Mouse (Mus musculus): ENCODE data around the gene App. TPM values are rescaled to one million over a fixed set of nuclear protein-coding genes. Genes with fewer than 3 reads are reported as not detected.

The App gene
- polyA plus RNA-seq, 1 experiment from 2014 or later = 91.3 TPM

DNA sequence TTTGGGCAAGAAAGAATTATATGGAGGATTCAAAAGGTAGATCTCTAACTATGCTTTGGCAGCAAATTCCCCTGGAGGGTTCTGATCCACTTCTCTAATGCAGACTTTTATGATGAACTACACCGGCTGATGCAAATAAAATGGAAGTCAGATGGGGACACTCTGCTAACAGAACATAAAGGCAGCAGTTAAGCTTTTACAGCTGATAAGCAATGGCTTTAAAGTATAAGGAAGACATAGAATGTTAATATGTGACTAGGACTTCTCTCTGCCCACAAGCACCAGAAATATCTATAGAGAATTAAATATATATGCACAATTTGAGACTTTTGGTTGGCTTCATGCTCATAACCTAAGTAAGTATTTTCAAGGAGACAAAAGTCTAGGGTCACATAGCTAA lies 81.4 kb downstream of the App start:
- no peak for DNase-seq (ENCODE audit: extremely low spot score, low spot score)
- H3K9me3 ChIP-seq = no peaks in the 10 kb centered on the region
- WGBS = 93% methylated on average over 1 of the region's 1 CpGs
- H3K27me3 ChIP-seq (ENCODE audit: poor library complexity, severe bottlenecking) = no peaks in the 10 kb centered on the region
- H3K36me3 ChIP-seq (replicated peaks) = peaks cover 5% of the 10 kb centered on the region
- H3K4me1 ChIP-seq = peaks cover 83% of the 10 kb centered on the region
- H3K4me3 ChIP-seq = no peak overlapping the region
- no peak overlapping the region for H3K27ac ChIP-seq

DNA sequence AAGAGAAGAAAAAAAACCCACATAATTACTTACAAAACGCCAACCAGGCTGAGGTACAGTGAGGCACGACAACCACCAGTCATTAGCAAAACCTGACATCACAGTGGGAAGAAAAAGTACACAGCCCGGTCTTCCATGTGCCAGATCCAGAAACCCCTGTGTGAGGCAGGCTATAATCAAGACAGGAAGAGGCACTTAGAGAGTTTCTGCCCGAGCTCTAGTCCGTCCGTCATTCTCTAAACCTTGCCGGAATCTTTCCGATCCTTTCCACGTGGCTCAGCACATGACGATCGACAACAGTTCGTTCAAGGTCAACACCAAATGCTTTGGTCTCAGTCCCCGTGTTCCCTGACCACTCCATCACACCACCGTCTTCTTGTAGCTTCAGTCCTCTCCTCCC lies 82.6 kb downstream of the App start:
- Histone ChIP-seq H3K9me3 (no peaks in the 10 kb centered on the region), H3K36me3 (replicated peaks) (no peaks in the 10 kb centered on the region; the same call in none of the 2 replicates), H3K4me3 (no peak overlapping the region), H3K27ac (peak overlapping the region; percentile 62; the same call in 1 of the 2 replicates), H3K4me1 (peaks cover 73% of the 10 kb centered on the region), H3K27me3 (ENCODE audit: poor library complexity, severe bottlenecking) (no peaks in the 10 kb centered on the region)
- no peak for DNase-seq (ENCODE audit: extremely low spot score, low spot score)
- WGBS = 87% methylated on average over 14 of the region's 14 CpGs

DNA sequence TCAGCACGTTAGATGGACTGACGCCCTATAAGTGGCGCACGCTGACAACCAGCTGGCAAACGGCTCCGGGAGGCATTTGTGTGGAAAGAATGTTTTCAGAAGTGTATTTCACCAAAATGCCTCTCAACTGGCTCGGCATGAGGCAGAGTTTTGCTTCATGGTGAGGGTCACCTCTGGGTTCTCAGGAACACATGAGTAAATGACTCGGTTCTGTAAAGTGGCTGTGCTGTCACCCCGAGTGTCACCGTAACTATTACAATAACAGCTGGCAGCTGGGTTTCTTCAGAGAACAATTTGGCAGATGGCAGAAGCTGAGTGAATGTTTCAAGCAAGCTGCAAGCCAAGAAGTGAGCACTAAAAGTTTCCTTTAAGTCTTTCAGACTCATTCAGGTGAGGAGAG lies 85.4 kb downstream of the App start:
- Histone ChIP-seq H3K27me3 (ENCODE audit: poor library complexity, severe bottlenecking) (no peaks in the 10 kb centered on the region), H3K4me1 (peaks cover 51% of the 10 kb centered on the region), H3K27ac (no peak overlapping the region), H3K9me3 (no peaks in the 10 kb centered on the region), H3K4me3 (no peak overlapping the region), H3K36me3 (replicated peaks) (peaks cover 10% of the 10 kb centered on the region)
- 88% methylated on average over 10 of the region's 10 CpGs for WGBS
- DNase-seq (ENCODE audit: extremely low spot score, low spot score) = no peak

DNA sequence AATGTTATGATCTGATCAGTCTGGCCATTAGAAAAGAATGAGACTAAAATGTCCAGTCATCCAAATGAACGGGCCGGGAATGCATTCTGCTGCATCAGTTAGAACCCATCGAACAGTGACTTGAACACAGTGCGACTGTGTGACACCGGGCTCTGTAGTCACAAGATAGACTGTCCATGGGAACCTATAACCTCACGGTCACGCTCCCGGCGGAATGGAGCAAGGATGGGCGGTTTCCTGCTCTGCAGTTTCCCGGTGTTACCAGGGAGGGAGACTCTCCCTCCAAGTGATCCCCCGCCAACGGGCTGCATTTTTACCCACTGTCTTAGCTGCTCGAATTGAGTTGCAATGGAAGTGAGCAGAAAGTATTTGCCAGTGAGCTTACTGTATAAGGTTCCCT lies 87.3 kb downstream of the App start:
- no peak for DNase-seq (ENCODE audit: extremely low spot score, low spot score)
- peaks cover 27% of the 10 kb centered on the region for H3K36me3 ChIP-seq (replicated peaks)
- H3K9me3 ChIP-seq = no peaks in the 10 kb centered on the region
- no peak overlapping the region for H3K4me3 ChIP-seq
- H3K4me1 ChIP-seq = peaks cover 32% of the 10 kb centered on the region
- H3K27me3 ChIP-seq (ENCODE audit: poor library complexity, severe bottlenecking) = no peaks in the 10 kb centered on the region
- 90% methylated on average over 14 of the region's 14 CpGs for WGBS
- no peak overlapping the region for H3K27ac ChIP-seq

DNA sequence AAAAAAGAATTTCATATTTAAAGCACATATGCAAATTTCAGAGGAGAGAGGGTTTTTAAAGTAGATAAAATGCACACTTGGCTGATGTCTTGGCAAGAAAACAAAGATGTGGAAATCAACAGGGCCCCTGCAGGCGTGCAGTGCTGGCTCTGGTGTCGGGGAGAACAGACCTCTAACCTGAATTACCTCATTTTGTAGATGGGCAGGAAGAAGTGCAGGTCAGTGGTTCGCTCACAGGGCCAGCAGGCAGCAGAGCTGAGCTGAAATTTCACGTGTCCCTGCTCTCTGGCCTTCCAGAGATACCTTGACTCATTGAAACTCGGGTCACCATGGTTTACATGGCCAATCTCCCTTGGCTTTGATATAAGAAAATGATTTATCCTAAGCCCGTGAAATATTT lies 87.7 kb downstream of the App start:
- no peaks in the 10 kb centered on the region for H3K27me3 ChIP-seq (ENCODE audit: poor library complexity, severe bottlenecking)
- no peaks in the 10 kb centered on the region for H3K9me3 ChIP-seq
- peaks cover 31% of the 10 kb centered on the region for H3K36me3 ChIP-seq (replicated peaks)
- WGBS = 74% methylated on average over 6 of the region's 6 CpGs
- H3K27ac ChIP-seq = no peak overlapping the region
- H3K4me3 ChIP-seq = no peak overlapping the region
- no peak for DNase-seq (ENCODE audit: extremely low spot score, low spot score)
- peaks cover 28% of the 10 kb centered on the region; the same call in 1 of the 2 replicates for H3K4me1 ChIP-seq

DNA sequence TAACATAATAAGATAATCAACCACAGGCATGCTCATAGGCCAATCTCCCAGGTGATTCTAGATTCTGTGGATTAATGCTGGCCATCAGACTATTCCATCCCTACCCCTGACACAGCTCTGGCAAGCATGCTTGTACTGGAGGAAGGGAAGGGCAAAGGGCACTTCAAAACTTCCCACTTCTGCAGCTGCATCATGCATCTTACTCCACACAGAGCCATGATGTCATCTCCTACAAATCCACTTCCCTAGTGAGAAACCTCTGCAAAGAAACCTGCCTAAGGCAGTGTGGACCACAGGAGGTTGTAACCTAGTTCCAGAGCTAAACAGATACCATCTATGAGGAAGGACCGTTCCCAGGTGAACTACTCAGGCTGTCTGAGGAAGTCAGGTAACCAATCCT lies 89.4 kb downstream of the App start:
- Histone ChIP-seq H3K36me3 (replicated peaks) (peaks cover 49% of the 10 kb centered on the region), H3K27me3 (ENCODE audit: poor library complexity, severe bottlenecking) (no peaks in the 10 kb centered on the region), H3K4me3 (no peak overlapping the region), H3K4me1 (peaks cover 20% of the 10 kb centered on the region; the same call in 1 of the 2 replicates), H3K9me3 (no peaks in the 10 kb centered on the region), H3K27ac (no peak overlapping the region)
- DNase-seq (ENCODE audit: extremely low spot score, low spot score) = no peak
- WGBS = 97% methylated on average over 1 of the region's 1 CpGs

DNA sequence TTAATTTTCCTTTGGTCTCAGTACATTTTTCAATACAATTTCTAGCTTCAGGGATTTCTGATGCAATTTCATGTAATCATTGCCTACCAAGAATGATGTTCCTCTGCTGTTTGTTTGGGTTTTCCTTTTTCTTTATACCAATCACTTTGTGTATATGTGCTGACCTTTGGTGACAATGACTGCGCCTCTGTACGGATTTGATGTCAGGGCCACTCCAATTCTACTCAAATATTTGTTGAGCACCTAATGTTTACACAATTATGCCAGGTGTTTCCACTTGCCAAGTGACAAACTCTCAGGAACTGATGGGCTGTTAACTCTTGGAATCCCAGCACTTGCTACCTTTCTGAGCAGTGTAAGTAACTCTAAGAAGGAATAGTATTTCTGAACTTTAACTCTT lies 98.2 kb downstream of the App start:
- Histone ChIP-seq H3K36me3 (replicated peaks) (peaks cover 81% of the 10 kb centered on the region), H3K4me3 (no peak overlapping the region), H3K27me3 (ENCODE audit: poor library complexity, severe bottlenecking) (no peaks in the 10 kb centered on the region), H3K9me3 (no peaks in the 10 kb centered on the region), H3K4me1 (no peaks in the 10 kb centered on the region), H3K27ac (no peak overlapping the region)
- WGBS = 88% methylated on average over 2 of the region's 2 CpGs
- DNase-seq (ENCODE audit: extremely low spot score, low spot score) = no peak

DNA sequence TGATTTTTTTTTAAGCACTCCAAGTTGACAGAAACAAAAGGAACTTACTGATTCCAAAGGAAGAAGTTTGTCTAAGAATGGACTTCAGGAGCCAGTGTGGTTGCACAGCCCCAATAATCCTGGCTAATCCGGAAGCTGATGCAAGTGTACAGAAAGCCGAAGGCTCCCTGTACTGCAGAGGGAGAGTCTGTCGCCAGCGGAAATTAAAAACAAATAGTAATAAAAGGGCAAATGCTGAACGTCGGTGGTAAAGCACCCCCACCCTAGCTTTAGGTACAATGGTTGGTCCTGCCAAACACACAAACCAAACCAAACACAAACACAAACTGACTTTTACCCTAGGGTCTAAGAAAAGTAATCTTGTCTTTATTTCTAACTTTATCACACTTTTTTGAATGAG lies 98.7 kb downstream of the App start:
- no peaks in the 10 kb centered on the region for H3K9me3 ChIP-seq
- no peaks in the 10 kb centered on the region for H3K4me1 ChIP-seq
- DNase-seq (ENCODE audit: extremely low spot score, low spot score) = no peak
- no peaks in the 10 kb centered on the region for H3K27me3 ChIP-seq (ENCODE audit: poor library complexity, severe bottlenecking)
- 90% methylated on average over 6 of the region's 6 CpGs for WGBS
- H3K27ac ChIP-seq = no peak overlapping the region
- H3K36me3 ChIP-seq (replicated peaks) = peaks cover 79% of the 10 kb centered on the region
- H3K4me3 ChIP-seq = no peak overlapping the region

DNA sequence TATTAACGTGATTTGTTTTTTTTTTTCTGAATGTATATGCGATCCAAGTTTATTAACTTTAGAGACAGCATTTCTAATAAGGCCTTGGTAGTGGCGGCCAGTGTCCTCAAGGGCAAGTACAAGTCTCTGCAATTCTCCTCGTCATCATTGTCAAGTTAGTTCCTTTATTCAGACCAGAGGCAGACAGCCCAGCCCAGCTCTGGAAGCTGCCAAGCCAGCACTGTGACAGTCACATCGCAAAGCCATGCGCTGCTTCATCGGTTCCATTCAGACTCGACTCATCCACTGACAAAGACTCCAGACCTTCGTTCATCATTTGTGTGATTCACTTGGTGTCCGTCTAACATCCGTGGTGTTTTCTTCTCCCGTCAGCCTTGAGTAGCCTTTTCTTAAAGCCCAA lies 100.9 kb downstream of the App start:
- WGBS = 87% methylated on average over 12 of the region's 12 CpGs
- Histone ChIP-seq H3K36me3 (replicated peaks) (peaks cover 56% of the 10 kb centered on the region), H3K4me1 (no peaks in the 10 kb centered on the region), H3K4me3 (no peak overlapping the region), H3K27me3 (ENCODE audit: poor library complexity, severe bottlenecking) (no peaks in the 10 kb centered on the region), H3K27ac (no peak overlapping the region), H3K9me3 (no peaks in the 10 kb centered on the region)
- no peak for DNase-seq (ENCODE audit: extremely low spot score, low spot score)

DNA sequence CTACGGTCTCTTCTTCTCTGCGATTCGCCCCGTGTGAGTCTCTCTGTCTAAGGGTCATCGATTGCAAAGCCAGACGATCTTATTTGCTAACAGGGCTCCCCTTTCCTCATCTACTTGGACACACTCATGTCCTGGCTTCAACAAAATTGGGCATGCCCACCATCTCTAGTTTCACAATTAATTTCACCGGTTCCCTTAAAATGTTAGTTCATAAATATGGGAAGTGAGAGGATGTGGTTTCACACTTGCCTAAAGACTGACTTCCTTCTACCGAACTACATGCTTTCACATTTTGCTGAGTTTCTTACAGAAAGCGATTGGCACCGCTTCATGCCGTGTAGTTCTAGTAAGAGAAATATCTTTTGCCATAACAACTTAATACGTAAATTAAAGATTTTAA lies 101.8 kb downstream of the App start:
- no peak overlapping the region for H3K27ac ChIP-seq
- H3K9me3 ChIP-seq = no peaks in the 10 kb centered on the region
- H3K36me3 ChIP-seq (replicated peaks) = peaks cover 53% of the 10 kb centered on the region
- H3K4me1 ChIP-seq = no peaks in the 10 kb centered on the region
- WGBS = 97% methylated on average over 12 of the region's 12 CpGs
- H3K4me3 ChIP-seq = no peak overlapping the region
- no peaks in the 10 kb centered on the region for H3K27me3 ChIP-seq (ENCODE audit: poor library complexity, severe bottlenecking)
- DNase-seq (ENCODE audit: extremely low spot score, low spot score) = no peak

DNA sequence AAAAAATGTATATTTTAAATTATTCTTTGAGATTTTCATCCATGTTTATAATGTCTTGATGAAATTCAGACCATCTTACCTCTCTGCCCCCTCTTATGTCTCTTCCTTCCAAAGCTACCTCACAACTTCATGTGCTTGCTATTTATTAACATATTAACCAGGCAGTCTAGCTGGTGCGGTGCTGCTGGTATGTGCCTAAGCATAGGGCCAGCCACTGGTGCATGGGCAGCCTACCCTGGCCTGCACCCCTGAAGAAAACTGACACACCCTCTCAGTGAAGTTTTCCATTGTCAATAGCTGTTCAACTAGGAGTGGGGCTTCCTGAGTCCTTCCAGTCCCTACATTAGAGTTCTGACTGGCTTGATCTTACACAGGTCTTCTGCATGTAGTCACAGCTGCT lies 102.3 kb downstream of the App start:
- Histone ChIP-seq H3K4me1 (no peaks in the 10 kb centered on the region), H3K36me3 (replicated peaks) (peaks cover 47% of the 10 kb centered on the region), H3K4me3 (no peak overlapping the region), H3K27ac (no peak overlapping the region), H3K9me3 (no peaks in the 10 kb centered on the region), H3K27me3 (ENCODE audit: poor library complexity, severe bottlenecking) (no peaks in the 10 kb centered on the region)
- no peak for DNase-seq (ENCODE audit: extremely low spot score, low spot score)
- WGBS = 95% methylated on average over 1 of the region's 1 CpGs

DNA sequence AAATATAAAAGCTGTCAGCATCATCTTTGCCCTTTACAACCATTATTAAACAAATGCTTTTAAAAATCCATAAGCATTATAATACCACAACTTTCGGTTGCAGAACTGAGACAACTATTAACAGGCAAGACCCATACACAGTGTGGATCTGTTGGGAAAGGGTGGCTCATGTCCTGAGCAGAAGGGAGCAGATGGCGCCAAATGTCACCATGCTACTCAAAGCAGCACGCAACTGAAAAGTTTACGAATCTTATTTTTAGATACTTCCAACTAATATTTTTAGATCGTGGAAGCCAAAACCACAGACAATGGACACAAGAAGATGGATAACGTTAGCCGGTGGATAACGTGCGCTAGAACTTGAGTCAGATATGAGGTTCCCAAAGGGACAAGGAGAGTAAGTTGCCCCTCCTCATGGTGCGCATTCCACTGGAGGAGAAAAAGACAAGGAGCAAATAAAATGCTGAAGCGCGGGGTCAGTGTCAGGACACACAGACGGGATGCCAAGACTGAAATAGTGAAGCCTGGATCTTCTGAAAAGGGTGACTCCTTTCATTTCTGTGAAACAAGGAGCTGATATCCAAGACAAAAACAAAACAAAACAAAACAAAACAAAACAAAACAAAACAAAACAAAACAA lies 106.2 kb downstream of the App start:
- DNase-seq (ENCODE audit: extremely low spot score, low spot score) = no peak
- no peak overlapping the region for H3K27ac ChIP-seq
- peaks cover 31% of the 10 kb centered on the region for H3K36me3 ChIP-seq (replicated peaks)
- H3K4me1 ChIP-seq = no peaks in the 10 kb centered on the region
- no peak overlapping the region for H3K4me3 ChIP-seq
- 96% methylated on average over 13 of the region's 13 CpGs for WGBS
- no peaks in the 10 kb centered on the region for H3K9me3 ChIP-seq
- H3K27me3 ChIP-seq (ENCODE audit: poor library complexity, severe bottlenecking) = no peaks in the 10 kb centered on the region

DNA sequence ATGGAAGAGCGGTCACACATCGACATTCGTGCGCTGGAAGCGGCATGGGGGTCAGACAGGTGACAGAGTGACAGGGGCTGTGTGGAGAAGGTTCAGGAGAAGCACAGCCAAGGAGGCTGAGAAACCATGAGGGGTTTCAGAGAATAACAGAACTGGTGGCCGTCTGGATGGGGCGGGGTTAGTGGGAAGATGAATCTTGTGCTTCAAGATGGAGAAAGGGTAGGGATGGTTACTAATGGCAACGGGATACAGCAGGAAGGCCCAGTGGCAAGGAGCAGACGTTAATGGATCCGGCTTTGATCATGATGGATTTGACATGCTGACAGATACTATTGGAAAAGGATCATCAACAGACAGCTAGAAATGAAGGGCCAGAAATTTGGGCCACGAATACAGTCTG lies 107.3 kb downstream of the App start:
- H3K36me3 ChIP-seq (replicated peaks) = peaks cover 31% of the 10 kb centered on the region
- H3K4me3 ChIP-seq = no peak overlapping the region
- no peaks in the 10 kb centered on the region for H3K27me3 ChIP-seq (ENCODE audit: poor library complexity, severe bottlenecking)
- WGBS = 92% methylated on average over 11 of the region's 11 CpGs
- peaks cover 6% of the 10 kb centered on the region; the same call in 1 of the 2 replicates for H3K9me3 ChIP-seq
- no peaks in the 10 kb centered on the region for H3K4me1 ChIP-seq
- no peak for DNase-seq (ENCODE audit: extremely low spot score, low spot score)
- no peak overlapping the region for H3K27ac ChIP-seq

DNA sequence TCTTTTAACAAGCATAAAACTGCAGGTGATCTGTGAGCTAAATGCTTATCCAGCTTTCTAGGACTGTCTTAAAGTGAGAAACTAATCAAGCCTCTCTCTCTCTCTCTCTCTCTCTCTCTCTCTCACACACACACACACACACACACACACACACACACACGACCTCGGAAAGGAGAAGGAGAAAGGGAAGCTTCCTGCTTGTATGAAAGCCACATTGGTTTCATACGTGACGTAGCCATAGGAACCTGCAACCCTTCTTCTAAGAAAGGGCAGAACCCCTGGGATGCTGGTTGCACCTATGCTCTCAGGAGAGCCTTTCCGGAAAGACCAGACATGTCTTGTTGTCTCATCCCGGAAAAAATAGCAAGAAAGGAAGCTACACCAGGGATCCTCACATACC lies 108.8 kb downstream of the App start:
- Histone ChIP-seq H3K4me3 (no peak overlapping the region), H3K4me1 (no peaks in the 10 kb centered on the region), H3K27me3 (ENCODE audit: poor library complexity, severe bottlenecking) (no peaks in the 10 kb centered on the region), H3K36me3 (replicated peaks) (peaks cover 26% of the 10 kb centered on the region), H3K9me3 (peaks cover 10% of the 10 kb centered on the region; the same call in 1 of the 2 replicates), H3K27ac (no peak overlapping the region)
- no peak for DNase-seq (ENCODE audit: extremely low spot score, low spot score)
- 84% methylated on average over 5 of the region's 6 CpGs for WGBS

All from forebrain, embryonic 10.5 days (tissue).